Comparison of ENCODE assay signal across 14 mouse cellular contexts in genomic region chr15:7006271-7006670, GRCm38 (mm10).
"Had no signal": no experiment of that assay in that cellular context is flagged by ENCODE, and none has a peak within 500 bp of the region (broad histone marks: within the 10 kb centered on the region; RNA-seq: fewer than 3 reads in every experiment).

No protein-coding gene starts in this region.

- H3K27me3 ChIP-seq: hindbrain, embryonic 15.5 days; limb, embryonic 15.5 days; liver, embryonic 13.5 days; neural tube, embryonic 15.5 days had no signal

- H3K4me1 ChIP-seq: hindbrain, embryonic 15.5 days; limb, embryonic 15.5 days; liver, embryonic 13.5 days had no signal

- H3K27ac ChIP-seq: hindbrain, embryonic 15.5 days; limb, embryonic 15.5 days; liver, embryonic 13.5 days; midbrain, embryonic 10.5 days; neural tube, embryonic 15.5 days had no signal

- H3K36me3 ChIP-seq: hindbrain, embryonic 15.5 days; limb, embryonic 15.5 days; liver, embryonic 13.5 days; midbrain, embryonic 10.5 days; neural tube, embryonic 15.5 days had no signal

- H3K9ac ChIP-seq: hindbrain, embryonic 15.5 days; limb, embryonic 15.5 days; liver, embryonic 13.5 days; lung, embryonic 14.5 days; neural tube, embryonic 15.5 days had no signal

- H3K4me2 ChIP-seq: hindbrain, embryonic 15.5 days; limb, embryonic 15.5 days; liver, embryonic 13.5 days; lung, embryonic 14.5 days; neural tube, embryonic 15.5 days had no signal

- H3K9me3 ChIP-seq: hindbrain, embryonic 15.5 days; limb, embryonic 15.5 days; liver, embryonic 13.5 days; midbrain, embryonic 10.5 days; neural tube, embryonic 15.5 days had no signal

- DNase-seq: liver, embryonic 13.5 days; lung, embryonic 14.5 days; lung, postnatal 14 days; midbrain, embryonic 14.5 days; right cerebral cortex, adult 18-20 months; right cerebral cortex, postnatal 25 days; thymus, postnatal 36 days had no signal

- H3K4me3 ChIP-seq: hindbrain, embryonic 15.5 days; left cerebral cortex, adult 2 months; limb, embryonic 15.5 days; liver, embryonic 13.5 days; midbrain, embryonic 10.5 days; myocyte; neural tube, embryonic 15.5 days had no signal

- ATAC-seq: intestine, embryonic 16.5 days had no signal
